Mouse (Mus musculus): ENCODE data around the gene Ctsd.

The Ctsd gene

GRCm38 (mm10) chr7:142374413-142375015 is 13.3 kb downstream of the Ctsd start:
- no peak for DNase-seq (ENCODE audit: low read depth, low spot score)

GRCm38 (mm10) chr7:142373641-142374412 is 14.0 kb downstream of the Ctsd start, which contains the start of gene Ifitm10:
Ifitm10 (minus strand) TSS chr7:142373753.
- DNase-seq (ENCODE audit: low read depth, low spot score): no peak

GRCm38 (mm10) chr7:142373039-142373438 is 14.8 kb downstream of the Ctsd start:
- no peak for DNase-seq (ENCODE audit: low read depth, low spot score)

GRCm38 (mm10) chr7:142371768-142372661 is 15.8 kb downstream of the Ctsd start:
- DNase-seq (ENCODE audit: low read depth, low spot score): peak; percentile 19

GRCm38 (mm10) chr7:142371398-142371767 is 16.5 kb downstream of the Ctsd start:
- no peak for DNase-seq (ENCODE audit: low read depth, low spot score)

- no peak for DNase-seq (ENCODE audit: low read depth, low spot score)
Measured at GRCm38 (mm10) chr7:142370937-142371336, 16.9 kb downstream of the Ctsd start.

GRCm38 (mm10) chr7:142369820-142370219 is 18.0 kb downstream of the Ctsd start:
- DNase-seq (ENCODE audit: low read depth, low spot score): no peak

GRCm38 (mm10) chr7:142368856-142369255 is 19.0 kb downstream of the Ctsd start:
- no peak for DNase-seq (ENCODE audit: low read depth, low spot score)

GRCm38 (mm10) chr7:142363107-142363506 is 24.7 kb downstream of the Ctsd start:
- no peak for DNase-seq (ENCODE audit: low read depth, low spot score)

GRCm38 (mm10) chr7:142360743-142361142 is 27.1 kb downstream of the Ctsd start:
- DNase-seq (ENCODE audit: low read depth, low spot score): no peak

GRCm38 (mm10) chr7:142359129-142359528 is 28.7 kb downstream of the Ctsd start:
- DNase-seq (ENCODE audit: low read depth, low spot score): no peak

- DNase-seq (ENCODE audit: low read depth, low spot score): no peak
Measured at GRCm38 (mm10) chr7:142357566-142357965, 30.3 kb downstream of the Ctsd start.

- DNase-seq (ENCODE audit: low read depth, low spot score): no peak
Measured at GRCm38 (mm10) chr7:142354661-142355233, 33.1 kb downstream of the Ctsd start.

GRCm38 (mm10) chr7:142353854-142354253 is 34.0 kb downstream of the Ctsd start:
- DNase-seq (ENCODE audit: low read depth, low spot score): no peak

- DNase-seq (ENCODE audit: low read depth, low spot score): no peak
Measured at GRCm38 (mm10) chr7:142351569-142351968, 36.3 kb downstream of the Ctsd start.

- DNase-seq (ENCODE audit: low read depth, low spot score): no peak
Measured at GRCm38 (mm10) chr7:142349308-142349961, 38.4 kb downstream of the Ctsd start.

- no peak for DNase-seq (ENCODE audit: low read depth, low spot score)
Measured at GRCm38 (mm10) chr7:142347542-142347941, 40.3 kb downstream of the Ctsd start.

GRCm38 (mm10) chr7:142342247-142342640 is 45.6 kb downstream of the Ctsd start:
- no peak for DNase-seq (ENCODE audit: low read depth, low spot score)

- no peak for DNase-seq (ENCODE audit: low read depth, low spot score)
Measured at GRCm38 (mm10) chr7:142341564-142342246, 46.1 kb downstream of the Ctsd start.

GRCm38 (mm10) chr7:142340269-142340970 is 47.4 kb downstream of the Ctsd start:
- DNase-seq (ENCODE audit: low read depth, low spot score): no peak

All from mesoderm, embryonic 11.5 days (tissue).